Mouse (Mus musculus) lung, adult 10 weeks (tissue): Measurements from ENCODE around the gene Map3k11. TPM values are rescaled to one million over a fixed set of nuclear protein-coding genes. Genes with fewer than 3 reads are reported as not detected.

Experiments used
- polyA plus RNA-seq: library from polyadenylated mRNA; stranded (reverse); fragments of 350-450 nt; fragmentation: Illumina TruSeq; extraction: RNeasy Lipid Tissue Mini Kit (QIAGEN cat#74804); gene quantifications from one replicate; pipeline ENCODE4 v1.2.3, GENCODE M21; 2014; ENCODE audit warnings: low read depth, low replicate concordance; ENCODE audit not compliant: insufficient read depth

Gene Map3k11
- polyA plus RNA-seq, result 39.2 TPM

GRCm38 (mm10) chr19:5688200-5689087, at the start of gene Map3k11, which contains the start of gene Pcnx3:
Map3k11 (plus strand) TSS chr19:5688742.
Pcnx3 (minus strand) TSS chr19:5688908.

GRCm38 (mm10) chr19:5662981-5663913, 25.3 kb upstream of the Map3k11 start, which contains the start of gene Sipa1:
Sipa1 (minus strand) TSS chr19:5663707.

GRCm38 (mm10) chr19:5704163-5704800, 15.7 kb downstream of the Map3k11 start, which contains the start of gene Kcnk7:
Kcnk7 (plus strand) TSS chr19:5704367.

GRCm38 (mm10) chr19:5725767-5726515, 37.4 kb downstream of the Map3k11 start, which contains the start of gene Ehbp1l1:
Ehbp1l1 (minus strand) TSS chr19:5726317.

GRCm38 (mm10) chr19:5729444-5729815, 40.9 kb downstream of the Map3k11 start, which contains the start of gene Fam89b:
Fam89b (minus strand) TSS chr19:5729653.

GRCm38 (mm10) chr19:5740320-5741317, 52.1 kb downstream of the Map3k11 start, which contains the start of gene Ltbp3:
Ltbp3 (plus strand) TSS chr19:5740904.

Other genes starting within 250 kb of the Map3k11 start
- 0.17 TPM for gene Fosl1, start 241.2 kb upstream of the Map3k11 start, polyA plus RNA-seq
- 15.3 TPM for gene Ccdc85b, start 230.8 kb upstream of the Map3k11 start, polyA plus RNA-seq
- 62.7 TPM for gene Fibp, start 228.1 kb upstream of the Map3k11 start, polyA plus RNA-seq
- gene Ctsw, start 220.2 kb upstream of the Map3k11 start, polyA plus RNA-seq, result 9.0 TPM
- gene Efemp2, start 214.8 kb upstream of the Map3k11 start, polyA plus RNA-seq, result 41.2 TPM
- 24.5 TPM for gene Mus81, start 200.3 kb upstream of the Map3k11 start, polyA plus RNA-seq
- gene Cfl1, start 198.3 kb upstream of the Map3k11 start, polyA plus RNA-seq, result 601 TPM
- not detected for gene 1700020D05Rik, start 185.0 kb upstream of the Map3k11 start, polyA plus RNA-seq
- 5.9 TPM for gene Snx32, start 178.2 kb upstream of the Map3k11 start, polyA plus RNA-seq
- 0.69 TPM for gene Ovol1, start 128.1 kb upstream of the Map3k11 start, polyA plus RNA-seq
- gene Ap5b1, start 120.7 kb upstream of the Map3k11 start, polyA plus RNA-seq, result 3.3 TPM
- 45.6 TPM for gene Rnaseh2c, start 86.9 kb upstream of the Map3k11 start, polyA plus RNA-seq
- 39.0 TPM for gene Kat5, start 78.5 kb upstream of the Map3k11 start, polyA plus RNA-seq
- gene Rela, start 51.3 kb upstream of the Map3k11 start, polyA plus RNA-seq, result 49.7 TPM
- gene Sipa1, start 25.0 kb upstream of the Map3k11 start, polyA plus RNA-seq, result 35.8 TPM
- gene Pcnx3, start 166 bp downstream of the Map3k11 start, polyA plus RNA-seq, result 19.6 TPM
- gene Kcnk7, start 15.6 kb downstream of the Map3k11 start, polyA plus RNA-seq, result 0.92 TPM
- 25.1 TPM for gene Ehbp1l1, start 37.6 kb downstream of the Map3k11 start, polyA plus RNA-seq
- gene Fam89b, start 40.9 kb downstream of the Map3k11 start, polyA plus RNA-seq, result 59.0 TPM
- 48.4 TPM for gene Ltbp3, start 52.2 kb downstream of the Map3k11 start, polyA plus RNA-seq
- gene Scyl1, start 82.7 kb downstream of the Map3k11 start, polyA plus RNA-seq, result 45.0 TPM
- 15.0 TPM for gene Frmd8, start 186.5 kb downstream of the Map3k11 start, polyA plus RNA-seq
- gene Slc25a45, start 189.1 kb downstream of the Map3k11 start, polyA plus RNA-seq, result 10.0 TPM
- 0.60 TPM for gene Tigd3, start 205.4 kb downstream of the Map3k11 start, polyA plus RNA-seq
- 39.4 TPM for gene Dpf2, start 224.3 kb downstream of the Map3k11 start, polyA plus RNA-seq
- gene Cdc42ep2, start 236.1 kb downstream of the Map3k11 start, polyA plus RNA-seq, result 15.7 TPM